Mouse (Mus musculus) heart, embryonic 13.5 days (tissue): ENCODE measurements at regions not wholly inside any gene's neighbourhood (a gene's known extent, or its start where the extent isn't known, plus 50 kb on each side); places are given as distances from the start of the nearest gene placed in this dataset.

ENCODE experiments used
- ATAC-seq: fragments of 200-750 bp; cut with Nextera tagmentation; 2 replicates; pipeline ENCODE4 v1.8.0; 2017; ENCODE audit warnings: moderate TSS enrichment; ENCODE audit not compliant: insufficient number of reproducible peaks, low FRiP score, low TSS enrichment; ENCODE audit errors: extremely low read depth
- H3K27ac ChIP-seq: fragments of 300-500 bp; sonication (generic); replicated peaks from 2 replicates; pipeline ENCODE4 v1.5.1; 2015; ENCODE audit warnings: moderate library complexity, mild to moderate bottlenecking, inconsistent platforms
- H3K27me3 ChIP-seq: fragments of 300-500 bp; sonication (generic); replicated peaks from 2 replicates; pipeline ENCODE4 v1.6.1; 2015; ENCODE audit warnings: mild to moderate bottlenecking, inconsistent platforms
- H3K36me3 ChIP-seq: fragments of 300-500 bp; sonication (generic); 2 replicates; pipeline ENCODE4 v1.6.1; 2015; ENCODE audit warnings: mild to moderate bottlenecking, inconsistent platforms
- H3K4me1 ChIP-seq: fragments of 300-500 bp; sonication (generic); 2 replicates; pipeline ENCODE4 v1.6.1; 2015; ENCODE audit warnings: inconsistent platforms
- H3K4me2 ChIP-seq: fragments of 300-500 bp; sonication (generic); 2 replicates; pipeline ENCODE4 v1.6.1; 2015; ENCODE audit warnings: inconsistent platforms, mild to moderate bottlenecking, moderate library complexity
- H3K4me3 ChIP-seq: fragments of 300-500 bp; sonication (generic); 2 replicates; pipeline ENCODE4 v1.5.1; 2015; ENCODE audit warnings: moderate library complexity, mild to moderate bottlenecking, inconsistent platforms
- H3K9ac ChIP-seq: fragments of 300-500 bp; sonication (generic); 2 replicates; pipeline ENCODE4 v1.6.1; 2015; ENCODE audit warnings: inconsistent platforms, mild to moderate bottlenecking, moderate library complexity
- H3K9me3 ChIP-seq: fragments of 300-500 bp; sonication (generic); 2 replicates; pipeline ENCODE4 v1.6.1; 2016; ENCODE audit warnings: inconsistent platforms
- WGBS: fragments of 180-500 bp; shearing (Covaris S2); methylation state at CpG from one replicate; pipeline ENCODE4 v1.1.7; 2015; ENCODE audit warnings: mixed read lengths; 5-methylcytosine and 5-hydroxymethylcytosine counted together

DNA sequence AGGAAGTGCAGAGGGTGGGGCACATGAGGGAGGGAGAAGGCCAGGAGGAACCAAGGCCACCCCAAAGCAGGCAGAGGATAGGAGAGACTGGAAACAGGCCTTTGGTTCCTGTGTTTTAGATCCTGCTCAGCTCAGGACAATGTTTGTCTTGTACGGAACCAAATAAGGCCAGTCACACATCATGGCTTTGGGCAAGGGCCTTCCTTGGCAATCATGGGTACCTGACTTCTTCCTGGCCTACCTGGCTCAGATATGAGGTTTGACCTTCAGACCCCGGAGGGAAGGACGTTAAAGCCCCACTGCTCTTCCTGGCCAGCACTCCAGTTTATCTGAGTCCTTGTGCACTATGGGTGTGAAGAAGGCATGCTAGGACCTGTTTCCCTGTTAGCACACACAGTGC is 253.4 kb upstream of the Hs6st1 start:
- Histone ChIP-seq H3K27ac (no peak overlapping the region), H3K9ac (no peak overlapping the region), H3K4me1 (peaks cover 2% of the 10 kb centered on the region; the same call in 1 of the 2 replicates), H3K4me2 (no peak overlapping the region), H3K27me3 (no peaks in the 10 kb centered on the region), H3K36me3 (no peaks in the 10 kb centered on the region), H3K4me3 (no peak overlapping the region), H3K9me3 (no peaks in the 10 kb centered on the region)
- WGBS = 63% methylated on average over 3 of the region's 3 CpGs
- no peak for ATAC-seq

GRCm38 (mm10) chr1:35821791-35822190 is 246.4 kb upstream of the Hs6st1 start:
- WGBS = 89% methylated on average over 6 of the region's 6 CpGs
- no peak for ATAC-seq
- H3K4me1 ChIP-seq = peaks cover 21% of the 10 kb centered on the region

DNA sequence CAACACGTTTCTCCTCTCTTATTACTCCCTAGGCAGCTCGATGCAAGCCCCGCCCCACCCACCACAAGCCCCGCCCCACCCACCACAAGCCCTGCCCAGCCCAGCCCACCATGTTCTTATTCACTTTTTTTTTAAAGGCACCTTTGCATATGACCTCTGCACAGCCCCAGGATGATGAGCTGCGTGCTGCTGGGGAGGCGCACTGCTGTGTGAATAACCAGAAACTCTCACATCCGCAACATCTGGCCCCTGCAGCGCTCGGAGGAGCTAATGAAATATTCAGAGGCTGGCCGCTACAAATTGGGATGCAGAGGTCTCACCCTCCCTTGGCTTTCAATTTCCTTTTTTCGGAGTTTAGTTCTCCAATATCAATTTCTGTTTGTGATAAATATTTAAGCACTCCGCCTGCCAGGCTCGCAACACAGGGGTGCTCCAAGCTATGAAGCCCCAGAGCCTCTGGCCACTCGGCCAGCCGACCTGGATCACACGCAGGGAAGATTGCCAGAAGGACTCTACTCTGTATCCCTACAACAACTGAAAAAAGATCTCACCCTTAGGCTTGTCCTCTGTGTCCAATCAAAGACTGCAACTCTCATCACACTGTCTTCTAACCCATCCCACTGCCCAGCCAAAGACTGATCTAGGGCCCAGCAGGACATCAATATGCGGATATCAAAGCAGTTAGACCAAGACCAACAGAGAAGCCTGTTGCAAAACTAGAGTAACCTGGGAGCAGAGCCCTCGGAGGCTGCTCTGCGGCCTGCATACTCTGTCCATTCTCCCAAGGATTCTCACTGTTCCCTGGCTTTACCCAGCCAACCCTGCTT is 245.6 kb upstream of the Hs6st1 start:
- H3K9me3 ChIP-seq = no peaks in the 10 kb centered on the region
- ATAC-seq = no peak
- H3K27ac ChIP-seq = no peak overlapping the region
- no peak overlapping the region for H3K9ac ChIP-seq
- no peak overlapping the region for H3K4me3 ChIP-seq
- no peaks in the 10 kb centered on the region for H3K36me3 ChIP-seq
- H3K27me3 ChIP-seq = no peaks in the 10 kb centered on the region
- H3K4me1 ChIP-seq = peaks cover 21% of the 10 kb centered on the region
- WGBS = 53% methylated on average over 19 of the region's 19 CpGs
- no peak overlapping the region for H3K4me2 ChIP-seq

More at GRCm38 (mm10) chr1:35821791-35822190, 246.4 kb upstream of the Hs6st1 start:
- H3K9ac ChIP-seq = no peak overlapping the region
- no peak overlapping the region for H3K4me3 ChIP-seq
- H3K27ac ChIP-seq = no peak overlapping the region
- no peaks in the 10 kb centered on the region for H3K27me3 ChIP-seq
- no peak overlapping the region for H3K4me2 ChIP-seq
- no peaks in the 10 kb centered on the region for H3K9me3 ChIP-seq
- no peaks in the 10 kb centered on the region for H3K36me3 ChIP-seq

DNA sequence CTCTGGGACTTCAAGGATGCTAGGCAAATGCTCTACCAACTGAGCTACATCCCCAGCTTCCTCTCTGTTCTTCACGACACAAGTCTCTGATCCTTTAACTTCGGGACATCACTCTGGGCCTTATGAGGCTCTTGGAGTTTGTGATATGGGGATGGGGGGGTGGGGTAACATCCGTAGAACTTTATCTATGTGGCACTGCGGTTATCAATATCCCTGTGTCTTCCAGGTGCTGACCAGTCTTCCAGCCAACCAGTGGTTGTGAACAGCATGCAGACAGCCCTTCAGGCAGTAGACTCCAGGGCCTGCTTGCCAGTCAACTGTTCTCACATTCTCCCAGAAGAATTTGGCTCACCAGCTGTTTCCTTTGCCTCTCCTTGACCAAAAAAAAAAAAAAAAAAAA is 244.7 kb upstream of the Hs6st1 start:
- H3K4me2 ChIP-seq = no peak overlapping the region
- ATAC-seq = no peak
- H3K27me3 ChIP-seq = no peaks in the 10 kb centered on the region
- H3K4me3 ChIP-seq = no peak overlapping the region
- no peak overlapping the region for H3K27ac ChIP-seq
- H3K9me3 ChIP-seq = no peaks in the 10 kb centered on the region
- H3K36me3 ChIP-seq = no peaks in the 10 kb centered on the region
- peaks cover 21% of the 10 kb centered on the region for H3K4me1 ChIP-seq
- WGBS = 64% methylated on average over 4 of the region's 4 CpGs
- no peak overlapping the region for H3K9ac ChIP-seq

GRCm38 (mm10) chr1:35823981-35824880 is 244.0 kb upstream of the Hs6st1 start:
- no peak for ATAC-seq
- no peaks in the 10 kb centered on the region for H3K9me3 ChIP-seq
- no peaks in the 10 kb centered on the region for H3K36me3 ChIP-seq
- peaks cover 21% of the 10 kb centered on the region for H3K4me1 ChIP-seq
- no peaks in the 10 kb centered on the region for H3K27me3 ChIP-seq
- no peak overlapping the region for H3K27ac ChIP-seq
- H3K4me2 ChIP-seq = peak overlapping the region; percentile 41
- H3K9ac ChIP-seq = peak overlapping the region; percentile 33; the same call in 1 of the 2 replicates
- no peak overlapping the region for H3K4me3 ChIP-seq
- WGBS = 40% methylated on average over 24 of the region's 24 CpGs

GRCm38 (mm10) chr1:35825531-35825966 is 242.7 kb upstream of the Hs6st1 start:
- Histone ChIP-seq H3K4me2 (no peak overlapping the region), H3K27ac (no peak overlapping the region), H3K4me3 (no peak overlapping the region), H3K36me3 (no peaks in the 10 kb centered on the region), H3K4me1 (peaks cover 21% of the 10 kb centered on the region), H3K9me3 (no peaks in the 10 kb centered on the region), H3K27me3 (no peaks in the 10 kb centered on the region), H3K9ac (no peak overlapping the region)
- ATAC-seq = no peak
- 66% methylated on average over 10 of the region's 10 CpGs for WGBS

DNA sequence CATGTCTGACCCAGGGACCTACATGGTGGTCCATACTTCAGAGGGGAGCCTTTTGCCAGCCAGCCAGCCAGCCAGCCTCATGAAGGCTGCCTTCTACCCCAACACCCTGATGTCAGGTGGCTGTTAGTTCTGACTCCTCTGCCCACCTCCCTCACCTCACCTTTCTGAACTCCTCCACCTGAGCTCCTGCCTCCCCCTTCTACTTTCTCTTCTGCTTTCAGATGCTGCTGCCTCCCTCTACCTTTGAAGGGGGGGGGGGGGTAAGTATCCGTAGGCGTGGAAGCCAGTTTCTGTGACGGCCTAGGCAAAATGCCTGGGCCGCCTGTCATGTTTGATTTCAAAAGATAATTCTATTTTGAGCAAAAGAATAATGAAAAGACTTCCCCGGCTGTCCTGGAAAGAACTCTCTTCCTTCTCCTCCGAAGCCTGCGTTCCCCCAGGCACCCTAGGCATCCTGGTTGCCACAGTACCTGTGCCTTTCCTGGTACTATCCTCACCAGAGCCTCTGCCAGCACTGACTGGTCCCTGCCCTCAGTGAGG is 241.6 kb upstream of the Hs6st1 start:
- H3K36me3 ChIP-seq = no peaks in the 10 kb centered on the region
- WGBS = 76% methylated on average over 7 of the region's 7 CpGs
- H3K9me3 ChIP-seq = no peaks in the 10 kb centered on the region
- H3K27ac ChIP-seq = no peak overlapping the region
- H3K4me3 ChIP-seq = no peak overlapping the region
- no peak overlapping the region for H3K9ac ChIP-seq
- peaks cover 21% of the 10 kb centered on the region for H3K4me1 ChIP-seq
- ATAC-seq = no peak
- H3K4me2 ChIP-seq = no peak overlapping the region
- H3K27me3 ChIP-seq = no peaks in the 10 kb centered on the region

DNA sequence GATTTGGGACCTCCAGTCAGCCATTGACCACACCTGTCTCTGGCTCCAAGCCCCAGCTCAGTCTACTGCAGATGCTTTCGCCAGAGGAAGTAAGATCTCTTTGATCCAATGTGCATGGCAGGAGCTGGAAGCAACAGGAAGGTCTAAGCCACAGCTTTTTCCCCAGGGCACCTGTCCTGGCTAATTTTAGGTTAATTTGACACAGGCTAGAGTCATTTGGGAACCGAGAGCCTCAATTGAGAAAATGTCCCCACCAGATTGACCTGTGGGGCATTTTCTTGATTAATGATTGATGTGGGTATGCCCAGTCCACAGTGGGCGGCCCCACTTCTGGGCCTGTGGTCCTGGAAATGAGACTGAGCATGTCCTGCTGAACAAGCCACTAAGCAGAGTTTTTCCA is 240.7 kb upstream of the Hs6st1 start:
- Histone ChIP-seq H3K4me3 (no peak overlapping the region), H3K36me3 (no peaks in the 10 kb centered on the region), H3K27me3 (no peaks in the 10 kb centered on the region), H3K9me3 (no peaks in the 10 kb centered on the region), H3K27ac (no peak overlapping the region), H3K4me2 (no peak overlapping the region), H3K4me1 (peaks cover 21% of the 10 kb centered on the region), H3K9ac (no peak overlapping the region)
- ATAC-seq = no peak
- 79% methylated on average over 3 of the region's 3 CpGs for WGBS

- H3K4me2 ChIP-seq = no peak overlapping the region
- ATAC-seq = no peak
- no peaks in the 10 kb centered on the region for H3K27me3 ChIP-seq
- H3K4me1 ChIP-seq = peaks cover 4% of the 10 kb centered on the region; the same call in 1 of the 2 replicates
- no peaks in the 10 kb centered on the region for H3K9me3 ChIP-seq
- H3K4me3 ChIP-seq = no peak overlapping the region
- H3K36me3 ChIP-seq = no peaks in the 10 kb centered on the region
- H3K27ac ChIP-seq = no peak overlapping the region
- 78% methylated on average over 7 of the region's 7 CpGs for WGBS
- no peak overlapping the region for H3K9ac ChIP-seq
Observed at GRCm38 (mm10) chr1:35834180-35834579, 234.0 kb upstream of the Hs6st1 start.

DNA sequence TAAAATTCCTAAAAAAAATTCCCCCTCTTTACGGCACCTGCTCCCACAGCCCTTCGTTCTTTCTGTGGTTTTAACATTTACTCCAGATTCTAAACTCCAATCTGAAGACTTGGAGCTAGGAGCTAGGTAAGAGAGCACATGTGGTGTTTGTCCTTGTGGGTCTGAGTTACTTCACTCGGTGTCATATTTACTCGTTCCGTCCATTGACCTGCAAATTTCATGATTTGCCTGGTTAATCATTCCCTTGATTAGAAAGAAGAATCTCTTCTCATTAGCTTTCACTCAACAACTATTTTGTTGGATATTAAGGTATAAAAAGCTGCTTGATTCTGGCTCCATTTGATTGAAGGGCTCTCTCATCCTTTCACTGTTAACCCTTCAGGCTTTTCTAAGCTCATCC is 231.6 kb upstream of the Hs6st1 start:
- peaks cover 4% of the 10 kb centered on the region; the same call in 1 of the 2 replicates for H3K4me1 ChIP-seq
- H3K9ac ChIP-seq = no peak overlapping the region
- no peaks in the 10 kb centered on the region for H3K27me3 ChIP-seq
- ATAC-seq = no peak
- H3K27ac ChIP-seq = no peak overlapping the region
- H3K9me3 ChIP-seq = no peaks in the 10 kb centered on the region
- no peaks in the 10 kb centered on the region for H3K36me3 ChIP-seq
- 82% methylated on average over 5 of the region's 5 CpGs for WGBS
- H3K4me2 ChIP-seq = no peak overlapping the region
- no peak overlapping the region for H3K4me3 ChIP-seq

- ATAC-seq = no peak
- Histone ChIP-seq H3K9me3 (no peaks in the 10 kb centered on the region), H3K27me3 (no peaks in the 10 kb centered on the region), H3K36me3 (no peaks in the 10 kb centered on the region), H3K4me1 (peaks cover 4% of the 10 kb centered on the region; the same call in 1 of the 2 replicates), H3K4me3 (no peak overlapping the region), H3K9ac (no peak overlapping the region), H3K27ac (no peak overlapping the region), H3K4me2 (no peak overlapping the region)
- 75% methylated on average over 3 of the region's 3 CpGs for WGBS
Observed at GRCm38 (mm10) chr1:35838625-35839024, 229.6 kb upstream of the Hs6st1 start.
